Mouse (Mus musculus): ENCODE data around the gene Cybb.

DNA sequence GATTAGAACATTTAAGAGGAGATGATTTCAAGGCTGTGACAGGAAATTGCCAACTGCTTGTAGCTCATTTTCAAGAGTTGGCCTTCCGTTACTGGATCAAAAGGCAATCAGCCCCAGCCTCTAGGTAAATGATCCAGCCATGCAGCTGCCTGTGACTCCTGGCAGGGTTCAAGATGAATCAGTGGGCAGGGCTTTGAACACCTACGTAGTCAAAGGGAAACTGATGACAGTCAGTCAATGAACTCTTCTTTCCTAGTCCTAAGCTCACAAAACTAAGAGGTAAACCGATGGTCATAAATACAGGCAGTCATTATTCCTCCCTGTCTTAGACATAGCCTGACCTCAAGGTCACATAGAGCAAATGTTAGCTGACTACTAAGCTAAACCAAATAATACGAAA is 47.0 kb downstream of the Cybb start:
- TF ChIP-seq EP300 (IDR thresholded peaks at IDR 0.05; ENCODE audit: low read depth) (no peak), CTCF (IDR thresholded peaks at IDR 0.05; ENCODE audit: low read depth) (no peak)
